Mouse (Mus musculus): Measurements from ENCODE around the gene Rasgef1a.

Rasgef1a gene

GRCm38 (mm10) chr6:118010756-118011615, at the start of gene Rasgef1a:
Rasgef1a (plus strand) TSS chr6:118011438.
- peak; percentile 63 to 72 for DNase-seq (ENCODE audit: low spot score in 2 of 2)

DNA sequence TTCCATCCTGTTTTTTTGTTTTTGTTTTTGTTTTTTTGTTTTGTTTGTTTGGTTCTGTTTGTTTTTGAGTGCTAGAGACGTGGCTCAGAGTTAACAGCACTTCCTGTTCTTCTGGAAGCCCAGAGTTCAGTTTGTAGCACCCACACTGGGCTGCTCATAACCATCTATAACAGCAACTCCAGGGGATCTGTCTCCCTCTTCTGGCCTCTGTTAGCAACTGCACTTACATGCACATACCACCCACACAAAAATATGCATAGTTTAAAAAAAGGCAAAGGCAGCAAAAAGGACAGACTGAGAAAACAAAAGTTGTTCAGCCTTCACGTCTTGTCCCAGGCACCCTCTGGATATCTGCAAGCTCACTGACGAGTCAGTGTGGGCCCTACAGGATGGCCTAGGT, 48.0 kb upstream of the Rasgef1a start:
- DNase-seq (ENCODE audit: low spot score in 2 of 2): no peak

DNA sequence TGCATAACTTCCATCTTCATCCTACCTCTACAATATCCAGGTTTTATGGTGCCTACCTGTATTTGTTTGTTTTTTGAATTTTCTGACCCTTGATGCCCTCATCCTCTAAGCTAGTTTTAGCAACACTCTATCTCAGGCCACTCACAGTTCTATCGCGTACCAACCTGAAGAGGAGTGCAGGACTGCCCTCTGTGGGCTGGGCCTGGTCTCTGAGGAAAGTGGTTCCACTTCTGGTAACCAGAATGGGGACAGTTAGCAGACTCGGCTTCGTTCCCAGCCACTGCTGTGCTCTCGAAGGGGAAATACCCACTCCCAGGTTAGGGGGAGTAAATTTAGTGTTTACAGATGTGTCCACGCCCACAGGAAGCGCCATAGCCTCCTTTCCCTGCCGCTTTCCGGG, 44.5 kb upstream of the Rasgef1a start:
- no peak for DNase-seq (ENCODE audit: low spot score in 2 of 2)

GRCm38 (mm10) chr6:117987173-117987572, 24.1 kb upstream of the Rasgef1a start:
- DNase-seq (ENCODE audit: low spot score in 2 of 2): no peak

DNA sequence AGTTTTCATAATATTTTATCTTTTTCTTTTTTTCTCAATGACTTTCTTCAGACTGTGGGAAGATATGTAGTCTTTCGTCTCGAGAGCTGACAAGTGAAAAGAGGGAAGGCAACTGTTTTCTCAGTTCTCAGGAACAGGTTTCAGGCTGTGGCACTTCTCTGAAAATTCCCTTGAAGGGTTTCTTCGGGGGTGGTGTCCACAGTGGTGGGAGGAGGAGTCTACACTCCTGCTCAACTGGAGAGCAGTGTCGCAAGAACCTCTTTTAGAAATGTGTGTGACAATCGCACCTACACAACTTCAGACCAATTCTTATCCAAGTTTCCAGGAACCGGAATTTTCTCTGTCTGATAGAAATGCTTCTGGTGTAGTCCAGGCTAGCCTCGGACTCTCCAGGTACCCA, 22.0 kb upstream of the Rasgef1a start:
- no peak for DNase-seq (ENCODE audit: low spot score in 2 of 2)

- DNase-seq (ENCODE audit: low spot score in 2 of 2): no peak
Observed at GRCm38 (mm10) chr6:117990649-117991048, 20.6 kb upstream of the Rasgef1a start.

- peak; percentile 44 to 45 for DNase-seq (ENCODE audit: low spot score in 2 of 2)
Observed at GRCm38 (mm10) chr6:117991297-117991696, 19.9 kb upstream of the Rasgef1a start.

GRCm38 (mm10) chr6:117991928-117992327, 19.3 kb upstream of the Rasgef1a start:
- no peak for DNase-seq (ENCODE audit: low spot score in 2 of 2)

- no peak for DNase-seq (ENCODE audit: low spot score in 2 of 2)
Observed at GRCm38 (mm10) chr6:117995168-117995567, 16.1 kb upstream of the Rasgef1a start.

DNA sequence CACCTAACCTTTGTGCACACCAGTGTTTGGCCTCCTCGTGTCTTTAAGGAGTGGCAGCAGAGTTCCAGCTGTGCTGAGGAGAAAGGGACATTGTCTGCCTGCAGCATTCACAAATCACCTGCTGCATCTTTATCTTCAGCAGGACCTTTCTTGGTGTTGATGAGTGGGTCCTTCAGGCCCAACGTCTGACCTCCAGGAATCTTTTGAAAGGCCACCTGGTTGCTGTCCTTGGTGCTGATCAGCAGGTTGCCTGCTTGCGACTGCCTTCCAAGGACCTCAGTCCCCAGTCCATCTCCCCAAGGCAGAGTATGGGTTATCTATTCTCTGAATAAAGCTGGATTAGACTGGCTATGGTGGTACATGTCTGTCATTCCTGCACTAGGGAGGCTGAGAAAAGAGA, 10.0 kb upstream of the Rasgef1a start:
- DNase-seq (ENCODE audit: low spot score in 2 of 2): no peak

GRCm38 (mm10) chr6:118007302-118007701, 3.9 kb upstream of the Rasgef1a start:
- DNase-seq (ENCODE audit: low spot score in 2 of 2): peak in 1 of 2 experiments; percentile 55

GRCm38 (mm10) chr6:118007843-118008539, 3.2 kb upstream of the Rasgef1a start:
- DNase-seq (ENCODE audit: low spot score in 2 of 2): peak in 1 of 2 experiments; percentile 65

DNA sequence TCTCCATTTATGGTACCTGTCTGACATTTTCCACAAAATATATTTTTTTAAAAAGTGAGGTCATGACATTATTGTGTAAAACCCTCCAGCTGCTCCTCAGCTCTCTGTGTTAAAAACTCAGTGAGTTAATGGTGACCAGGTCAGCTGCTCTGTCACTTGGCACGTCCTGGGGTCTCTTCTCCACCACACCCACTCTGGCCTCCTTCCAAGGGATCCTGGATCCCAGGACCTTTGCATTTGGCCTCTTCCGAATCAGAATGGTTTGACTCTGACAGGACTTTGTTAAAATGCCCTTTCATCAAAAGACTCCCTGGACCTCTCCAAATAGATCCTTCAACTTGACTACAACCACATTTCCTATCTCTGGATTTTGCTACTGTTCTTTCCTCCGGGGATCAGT, 982 bp upstream of the Rasgef1a start:
- no peak for DNase-seq (ENCODE audit: low spot score in 2 of 2)

DNA sequence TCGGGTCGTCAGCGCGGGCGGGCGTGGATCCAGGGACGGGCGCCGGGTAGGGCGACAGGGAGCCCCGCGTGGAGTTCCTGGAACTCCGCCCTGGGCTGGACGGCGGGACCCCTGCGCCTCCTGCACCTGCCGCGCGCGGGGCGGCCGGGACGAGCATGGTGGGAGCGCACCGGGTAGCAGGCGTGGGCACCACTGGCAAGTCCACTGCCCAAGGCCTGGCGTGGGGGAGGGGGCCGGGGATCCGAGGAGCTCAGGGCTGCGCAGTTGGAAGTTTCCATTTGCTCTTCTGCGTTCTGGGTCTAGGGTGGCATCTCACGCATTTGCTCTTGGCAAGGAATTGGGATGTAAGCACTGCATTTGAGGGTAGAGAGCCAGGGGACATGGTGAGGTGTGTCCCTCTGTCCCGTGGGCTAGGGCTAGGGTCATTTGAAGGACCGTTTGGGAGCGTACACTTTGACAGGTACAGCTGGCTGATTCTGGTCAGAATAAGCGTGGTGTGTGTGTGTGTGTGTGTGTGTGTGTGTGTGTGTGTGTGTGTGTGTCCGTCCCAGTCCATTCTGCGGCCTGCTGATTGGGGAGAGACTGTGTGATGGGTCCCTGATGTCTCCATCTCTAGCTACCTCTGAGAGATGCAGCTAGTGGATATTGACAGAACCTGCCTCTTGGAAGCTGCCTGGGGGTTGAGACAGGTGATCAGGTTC, 528 bp downstream of the Rasgef1a start:
- peak; percentile 75 to 79 for DNase-seq (ENCODE audit: low spot score in 2 of 2)

- DNase-seq (ENCODE audit: low spot score in 2 of 2): peak in 1 of 2 experiments; percentile 41
Observed at GRCm38 (mm10) chr6:118012317-118012700, 1.1 kb downstream of the Rasgef1a start.

DNA sequence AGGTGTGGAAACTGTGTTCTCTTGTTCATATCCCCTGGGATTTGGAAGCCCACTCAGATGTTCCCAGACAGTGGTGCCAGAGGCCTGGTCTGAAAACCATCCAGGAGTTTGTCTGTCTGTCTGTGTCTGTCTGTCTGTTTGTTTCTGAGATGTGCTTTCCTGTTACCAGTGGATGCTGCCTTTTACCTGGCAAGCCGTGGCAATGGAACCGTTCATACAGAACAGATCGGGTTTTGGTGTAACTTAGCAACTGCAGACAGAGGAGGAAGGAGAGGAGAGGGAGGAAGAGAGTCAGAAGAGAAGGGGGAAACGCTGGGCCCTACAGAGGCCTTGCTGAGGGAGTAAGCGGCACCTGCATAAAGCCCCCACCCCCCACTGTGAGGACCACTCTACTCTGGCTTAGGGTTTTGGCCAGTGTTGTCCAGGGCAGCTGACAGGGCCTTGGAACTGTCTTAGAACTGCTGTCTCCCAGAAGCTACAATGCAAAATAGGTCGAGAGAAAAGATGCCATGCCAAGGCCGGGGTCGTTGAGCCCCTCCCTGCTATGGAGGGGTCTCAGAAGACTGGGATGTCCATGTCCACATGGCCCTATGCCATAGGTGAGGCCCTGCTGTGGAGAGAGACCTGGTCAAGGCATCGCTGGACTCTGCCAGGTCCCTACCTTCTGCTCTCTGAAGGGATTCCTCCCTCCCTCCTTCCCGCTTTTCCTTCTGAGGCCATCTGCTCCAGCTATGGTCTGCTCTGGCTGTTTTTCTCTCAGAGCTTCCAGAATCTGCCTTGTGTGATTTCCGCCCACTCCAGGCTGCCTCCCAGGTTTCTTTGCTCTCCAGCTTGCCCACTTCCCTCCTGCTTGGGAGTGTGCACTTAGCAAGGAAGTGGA, 2.0 kb downstream of the Rasgef1a start:
- peak; percentile 80 to 91 for DNase-seq (ENCODE audit: low spot score in 2 of 2)

GRCm38 (mm10) chr6:118014881-118015280, 3.6 kb downstream of the Rasgef1a start:
- DNase-seq (ENCODE audit: low spot score in 2 of 2): peak; percentile 69 to 79

GRCm38 (mm10) chr6:118015971-118016370, 4.7 kb downstream of the Rasgef1a start:
- peak; percentile 80 to 90 for DNase-seq (ENCODE audit: low spot score in 2 of 2)

DNA sequence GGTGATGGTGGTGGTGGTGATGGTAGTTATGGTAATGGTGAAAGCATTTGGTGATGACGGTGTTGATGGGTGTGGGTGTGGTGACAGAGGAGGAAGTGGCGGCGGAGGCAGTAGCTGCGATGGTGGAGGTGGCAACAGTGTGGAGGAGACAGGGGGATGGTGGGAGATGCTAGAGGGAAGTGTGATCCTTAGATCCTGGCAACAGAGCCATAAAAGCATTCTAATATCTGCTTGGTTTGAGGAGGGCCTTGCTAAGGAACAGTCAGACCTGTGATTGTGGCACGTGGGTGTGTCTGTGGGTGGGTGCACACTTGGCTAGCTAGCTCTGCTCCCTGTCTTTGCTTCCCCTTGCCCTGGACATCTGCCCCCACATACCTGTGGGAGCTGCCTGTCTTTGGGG, 7.4 kb downstream of the Rasgef1a start:
- DNase-seq (ENCODE audit: low spot score in 2 of 2): no peak

DNA sequence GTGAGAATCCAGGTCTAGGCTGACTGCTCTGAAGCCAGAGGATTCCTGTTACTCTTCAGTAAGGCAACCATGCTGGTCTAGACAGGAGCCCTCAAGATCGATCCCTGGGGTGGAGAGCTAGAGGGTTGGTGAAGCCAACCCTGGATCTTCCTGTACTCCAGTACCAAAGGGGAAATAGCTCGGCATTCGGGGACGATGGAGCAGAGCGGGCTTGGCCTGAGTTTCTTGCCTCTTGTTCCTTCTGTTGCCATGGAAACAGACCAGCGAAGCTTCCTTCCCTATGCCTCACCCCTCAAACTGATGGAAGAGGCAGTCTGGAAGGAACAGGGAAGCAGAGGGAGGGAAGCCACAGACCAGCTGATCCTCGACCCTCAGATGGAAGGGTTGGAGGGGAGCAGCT, 8.3 kb downstream of the Rasgef1a start:
- DNase-seq (ENCODE audit: low spot score in 2 of 2): peak; percentile 74 to 87

- DNase-seq (ENCODE audit: low spot score in 2 of 2): peak; percentile 49 to 63
Observed at GRCm38 (mm10) chr6:118022898-118023635, 11.8 kb downstream of the Rasgef1a start.

Measured in right cerebral cortex, postnatal 10 days (tissue).